Mouse (Mus musculus): Measurements from ENCODE around the gene Ifna2. TPM values are rescaled to one million over a fixed set of nuclear protein-coding genes. Genes with fewer than 3 reads are reported as not detected.

The Ifna2 gene
- polyA plus RNA-seq, 1 experiment, result not detected

DNA sequence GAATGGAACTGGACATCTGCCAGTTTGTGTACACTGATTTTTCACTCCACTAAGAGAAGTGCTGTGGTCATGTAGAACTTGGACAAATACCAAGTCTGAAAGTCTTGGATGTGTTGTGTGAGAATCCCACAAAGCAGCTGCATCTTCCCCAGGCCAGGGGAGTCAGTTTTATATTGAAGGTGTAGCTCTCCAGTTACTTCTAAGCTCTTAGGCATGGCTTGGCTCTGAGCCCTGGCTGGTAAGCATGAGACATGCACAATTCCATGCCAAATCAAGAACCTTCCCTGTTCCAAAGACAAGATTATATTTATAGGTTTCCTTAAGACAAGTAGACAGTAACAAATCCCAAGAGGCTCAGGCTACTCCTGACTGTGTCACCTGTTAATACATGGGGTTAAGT, 31.3 kb upstream of the Ifna2 start:
- no peaks in the 10 kb centered on the region for H3K27me3 ChIP-seq (replicated peaks; ENCODE audit: control insufficient read depth, insufficient read depth, low read length)
- peaks cover 7% of the 10 kb centered on the region for H3K36me3 ChIP-seq (ENCODE audit: control insufficient read depth, insufficient read depth, low read length)
- H3K4me1 ChIP-seq (ENCODE audit: control insufficient read depth, insufficient read depth, low read length), result peaks cover 4% of the 10 kb centered on the region; the same call in 1 of the 2 replicates
- no peak for TF ChIP-seq CTCF (conservative IDR thresholded peaks at IDR 0.05; ENCODE audit: insufficient read depth, insufficient read length, low read depth, low read length)
- H3K27ac ChIP-seq (ENCODE audit: insufficient read depth, low read depth, low read length), result no peak overlapping the region
- no peak overlapping the region for H3K4me3 ChIP-seq (ENCODE audit: insufficient read depth, low read depth, low read length)
- peak; percentile 37 for DNase-seq

DNA sequence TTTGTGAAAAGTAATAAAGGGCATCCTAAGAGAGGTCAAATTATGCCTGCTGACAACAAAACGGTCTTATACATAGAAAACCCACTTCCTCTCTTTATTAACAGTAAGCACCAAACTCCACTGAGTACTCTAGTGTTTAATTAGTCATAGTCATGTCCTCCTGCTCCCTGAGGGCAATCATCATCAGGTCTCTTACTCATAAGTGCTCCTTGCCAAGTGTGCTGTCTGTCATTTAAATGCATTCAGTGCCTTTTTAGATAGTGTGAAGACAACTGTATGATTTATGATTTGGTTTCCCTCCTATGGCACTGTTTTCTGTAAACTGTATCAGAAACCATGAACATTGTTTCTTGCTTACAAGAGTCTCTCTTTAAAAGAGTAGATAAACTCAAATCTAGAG, 30.6 kb upstream of the Ifna2 start:
- DNase-seq, result no peak

DNA sequence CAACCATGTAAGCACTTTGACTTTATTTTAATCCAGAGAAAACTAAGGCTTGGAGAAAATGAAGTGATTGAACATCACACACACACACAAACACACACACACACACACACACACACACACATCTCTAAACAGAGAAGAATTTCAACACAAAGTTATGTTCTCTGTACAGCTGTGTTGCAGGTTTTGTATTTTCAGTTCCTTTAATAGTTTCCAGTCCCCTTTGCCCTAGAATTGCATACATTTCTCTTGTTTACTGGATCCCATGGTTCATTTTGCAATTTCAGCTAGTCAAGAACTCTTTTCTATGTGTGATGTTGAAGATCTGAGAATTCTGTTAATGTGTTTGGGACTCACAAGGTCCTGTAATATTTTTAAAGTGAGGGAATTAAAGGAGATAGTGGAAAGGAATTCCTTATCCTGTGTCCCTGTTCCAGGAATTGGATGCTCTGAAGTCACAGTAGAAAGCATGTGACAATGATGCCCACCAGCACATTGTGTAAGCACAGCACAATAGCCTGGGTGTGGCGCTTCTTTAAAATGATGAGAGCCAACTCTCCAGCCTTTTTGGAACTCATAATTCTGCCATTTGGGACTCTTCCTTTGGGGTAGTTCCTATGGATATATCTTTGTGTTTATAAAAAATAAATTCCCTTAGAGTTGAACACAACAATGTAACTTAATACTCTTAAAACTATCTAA, 23.6 kb upstream of the Ifna2 start:
- Histone ChIP-seq H3K4me3 (ENCODE audit: insufficient read depth, low read depth, low read length) (no peak overlapping the region), H3K36me3 (ENCODE audit: control insufficient read depth, insufficient read depth, low read length) (no peaks in the 10 kb centered on the region), H3K27ac (ENCODE audit: insufficient read depth, low read depth, low read length) (no peak overlapping the region), H3K27me3 (replicated peaks; ENCODE audit: control insufficient read depth, insufficient read depth, low read length) (no peaks in the 10 kb centered on the region), H3K4me1 (ENCODE audit: control insufficient read depth, insufficient read depth, low read length) (0 out of 2 replicates have a peak, but pooled peaks cover 3% of the 10 kb centered on the region)
- no peak for DNase-seq
- no peak for TF ChIP-seq POLR2A (IDR thresholded peaks at IDR 0.05; ENCODE audit: low read depth, low read length)
- no peak for TF ChIP-seq CTCF (conservative IDR thresholded peaks at IDR 0.05; ENCODE audit: insufficient read depth, insufficient read length, low read depth, low read length)
- 93% methylated on average over 1 of the region's 1 CpGs for WGBS

More for the DNA sequence above, 30.6 kb upstream of the Ifna2 start:
- peaks cover 7% of the 10 kb centered on the region for H3K36me3 ChIP-seq (ENCODE audit: control insufficient read depth, insufficient read depth, low read length)
- no peak overlapping the region for H3K27ac ChIP-seq (ENCODE audit: insufficient read depth, low read depth, low read length)
- 57% methylated on average over 1 of the region's 1 CpGs for WGBS
- no peak overlapping the region for H3K4me3 ChIP-seq (ENCODE audit: insufficient read depth, low read depth, low read length)
- H3K4me1 ChIP-seq (ENCODE audit: control insufficient read depth, insufficient read depth, low read length), result peaks cover 4% of the 10 kb centered on the region; the same call in 1 of the 2 replicates
- TF ChIP-seq POLR2A (IDR thresholded peaks at IDR 0.05; ENCODE audit: low read depth, low read length) (no peak), CTCF (conservative IDR thresholded peaks at IDR 0.05; ENCODE audit: insufficient read depth, insufficient read length, low read depth, low read length) (no peak)
- H3K27me3 ChIP-seq (replicated peaks; ENCODE audit: control insufficient read depth, insufficient read depth, low read length), result no peaks in the 10 kb centered on the region

DNA sequence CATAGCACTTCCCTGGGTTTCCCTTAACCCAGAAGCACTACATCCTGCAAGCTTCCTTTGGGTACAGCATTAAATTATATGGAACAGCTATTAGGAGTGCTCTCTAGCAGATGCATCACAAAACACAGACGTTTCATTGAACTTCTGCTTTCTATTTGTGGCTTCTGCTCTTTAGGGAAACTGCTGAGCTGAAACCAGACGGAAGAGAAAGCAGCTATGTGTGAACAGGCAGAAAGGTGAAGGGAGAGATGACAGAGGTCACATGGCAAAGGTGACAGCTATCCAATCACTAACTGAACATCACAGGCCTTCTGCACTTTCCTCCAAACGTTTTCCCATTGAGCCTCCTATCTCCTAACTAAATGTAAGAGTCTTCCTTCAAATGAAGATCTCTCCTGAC, 22.2 kb upstream of the Ifna2 start:
- TF ChIP-seq POLR2A (IDR thresholded peaks at IDR 0.05; ENCODE audit: low read depth, low read length) (no peak), CTCF (conservative IDR thresholded peaks at IDR 0.05; ENCODE audit: insufficient read depth, insufficient read length, low read depth, low read length) (no peak)
- H3K27ac ChIP-seq (ENCODE audit: insufficient read depth, low read depth, low read length), result no peak overlapping the region
- no peaks in the 10 kb centered on the region for H3K36me3 ChIP-seq (ENCODE audit: control insufficient read depth, insufficient read depth, low read length)
- DNase-seq, result no peak
- no peaks in the 10 kb centered on the region for H3K27me3 ChIP-seq (replicated peaks; ENCODE audit: control insufficient read depth, insufficient read depth, low read length)
- no peak overlapping the region for H3K4me3 ChIP-seq (ENCODE audit: insufficient read depth, low read depth, low read length)
- H3K4me1 ChIP-seq (ENCODE audit: control insufficient read depth, insufficient read depth, low read length), result 0 out of 2 replicates have a peak, but pooled peaks cover 3% of the 10 kb centered on the region
- 27% methylated on average over 3 of the region's 3 CpGs for WGBS

DNA sequence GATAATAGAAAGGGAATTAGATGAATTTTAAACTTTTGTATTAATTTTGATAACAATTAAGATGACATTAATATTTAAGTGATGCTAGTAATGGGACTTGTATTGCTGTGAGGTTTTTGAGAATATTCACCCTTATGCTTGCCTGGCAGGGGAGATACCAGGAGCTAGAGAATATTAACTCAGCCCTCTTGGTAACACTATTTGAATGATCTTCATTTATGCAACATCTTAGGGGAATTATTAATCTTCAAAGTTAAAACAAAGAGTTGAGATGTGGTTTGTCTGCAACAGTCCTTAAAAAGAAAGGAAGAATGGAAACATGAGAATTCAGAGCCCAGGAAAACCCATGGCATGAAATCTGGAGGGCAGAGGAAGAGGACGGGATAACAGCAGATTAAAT, 15.6 kb upstream of the Ifna2 start:
- peak; percentile 57 for DNase-seq
- TF ChIP-seq CTCF (conservative IDR thresholded peaks at IDR 0.05; ENCODE audit: insufficient read depth, insufficient read length, low read depth, low read length), result no peak
- no peak for TF ChIP-seq POLR2A (IDR thresholded peaks at IDR 0.05; ENCODE audit: low read depth, low read length)
- H3K36me3 ChIP-seq (ENCODE audit: control insufficient read depth, insufficient read depth, low read length), result no peaks in the 10 kb centered on the region
- H3K4me1 ChIP-seq (ENCODE audit: control insufficient read depth, insufficient read depth, low read length), result peaks cover 12% of the 10 kb centered on the region; the same call in 1 of the 2 replicates
- H3K27me3 ChIP-seq (replicated peaks; ENCODE audit: control insufficient read depth, insufficient read depth, low read length), result no peaks in the 10 kb centered on the region
- WGBS, result 84% methylated on average over 1 of the region's 1 CpGs
- peak overlapping the region; percentile 55; the same call in 1 of the 2 replicates for H3K27ac ChIP-seq (ENCODE audit: insufficient read depth, low read depth, low read length)
- H3K4me3 ChIP-seq (ENCODE audit: insufficient read depth, low read depth, low read length), result no peak overlapping the region

DNA sequence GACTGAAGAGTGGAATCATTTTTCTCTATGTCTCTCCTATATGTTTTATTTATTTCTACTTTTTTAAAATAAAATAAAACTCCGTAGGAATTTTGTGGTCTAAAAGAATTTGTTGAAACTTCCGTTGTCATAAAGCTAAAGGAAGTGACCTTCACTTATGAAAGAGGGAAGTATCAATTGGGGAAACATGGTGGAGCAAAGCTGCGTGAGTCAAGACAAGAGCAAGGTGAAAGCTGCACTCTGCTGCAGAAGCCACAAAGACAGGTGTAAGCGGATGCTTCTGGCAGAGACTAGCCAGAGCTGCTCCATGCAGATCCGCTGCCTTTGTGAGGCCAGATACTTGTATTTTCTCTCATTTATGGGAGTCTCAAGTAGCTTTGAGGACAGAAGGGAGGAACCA, 15.1 kb upstream of the Ifna2 start:
- no peaks in the 10 kb centered on the region for H3K27me3 ChIP-seq (replicated peaks; ENCODE audit: control insufficient read depth, insufficient read depth, low read length)
- no peak for DNase-seq

DNA sequence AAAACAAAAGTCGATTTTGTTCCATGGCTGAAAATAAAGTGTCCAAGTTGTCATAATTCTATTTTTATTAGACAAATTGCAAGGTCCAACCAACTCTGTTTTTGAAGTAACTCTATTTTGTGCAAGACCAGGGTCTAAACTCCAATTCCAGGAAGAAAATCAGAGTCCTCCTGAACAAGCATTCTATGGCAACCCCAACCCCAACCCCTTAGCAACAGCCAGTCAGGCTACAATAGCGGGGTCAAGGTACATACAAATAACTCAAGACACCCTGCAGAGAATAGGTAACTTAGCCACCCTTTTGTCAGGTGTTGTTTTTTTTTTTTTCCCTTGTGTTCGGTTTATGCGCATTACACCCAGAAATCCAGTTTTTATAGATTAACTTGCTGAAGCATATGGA, 14.0 kb upstream of the Ifna2 start:
- Histone ChIP-seq H3K27me3 (replicated peaks; ENCODE audit: control insufficient read depth, insufficient read depth, low read length) (no peaks in the 10 kb centered on the region), H3K4me3 (ENCODE audit: insufficient read depth, low read depth, low read length) (no peak overlapping the region), H3K36me3 (ENCODE audit: control insufficient read depth, insufficient read depth, low read length) (no peaks in the 10 kb centered on the region), H3K27ac (ENCODE audit: insufficient read depth, low read depth, low read length) (peak overlapping the region; percentile 96), H3K4me1 (ENCODE audit: control insufficient read depth, insufficient read depth, low read length) (peaks cover 12% of the 10 kb centered on the region; the same call in 1 of the 2 replicates)
- TF ChIP-seq POLR2A (IDR thresholded peaks at IDR 0.05; ENCODE audit: low read depth, low read length) (no peak), CTCF (conservative IDR thresholded peaks at IDR 0.05; ENCODE audit: insufficient read depth, insufficient read length, low read depth, low read length) (no peak)
- DNase-seq, result peak; percentile 79
- 57% methylated on average over 4 of the region's 4 CpGs for whole genome bisulfite sequencing

More for the DNA sequence above, 15.1 kb upstream of the Ifna2 start:
- Histone ChIP-seq H3K4me1 (ENCODE audit: control insufficient read depth, insufficient read depth, low read length) (peaks cover 12% of the 10 kb centered on the region; the same call in 1 of the 2 replicates), H3K27ac (ENCODE audit: insufficient read depth, low read depth, low read length) (peak overlapping the region; percentile 60; the same call in 1 of the 2 replicates), H3K4me3 (ENCODE audit: insufficient read depth, low read depth, low read length) (no peak overlapping the region), H3K36me3 (ENCODE audit: control insufficient read depth, insufficient read depth, low read length) (no peaks in the 10 kb centered on the region)
- 69% methylated on average over 5 of the region's 5 CpGs for WGBS
- TF ChIP-seq POLR2A (IDR thresholded peaks at IDR 0.05; ENCODE audit: low read depth, low read length) (no peak), CTCF (conservative IDR thresholded peaks at IDR 0.05; ENCODE audit: insufficient read depth, insufficient read length, low read depth, low read length) (no peak)
